Mouse (Mus musculus): Measurements from ENCODE around the gene March10. TPM values are rescaled to one million over a fixed set of nuclear protein-coding genes. Genes with fewer than 3 reads are reported as not detected.

March10 gene
- polyA plus RNA-seq, 2 experiments, result not detected

- no peak overlapping the region for H3K27ac ChIP-seq
- ATAC-seq (ENCODE audit: insufficient read depth) (no peak), DNase-seq (ENCODE audit: low read depth in 3 of 3, low spot score in 3 of 3) (no peak)
- H3K27me3 ChIP-seq (ENCODE audit: control insufficient read depth, insufficient read depth, low read length), result no peaks in the 10 kb centered on the region
- no peak overlapping the region for H3K9ac ChIP-seq (replicated peaks)
- no peaks in the 10 kb centered on the region for H3K36me3 ChIP-seq (replicated peaks; ENCODE audit: control insufficient read depth, insufficient read depth, low read depth)
- no peak overlapping the region for H3K4me2 ChIP-seq (ENCODE audit: low read depth)
- WGBS (ENCODE audit: insufficient replicate concordance), result 77% methylated on average over 4 of the region's 4 CpGs
- H3K4me3 ChIP-seq (ENCODE audit: insufficient read depth in 1 of 2, low read depth in 2 of 2, low read length in 2 of 2), result no peak overlapping the region
- H3K4me1 ChIP-seq (replicated peaks; ENCODE audit: control insufficient read depth in 2 of 2, insufficient read depth in 2 of 2, low read length in 1 of 2), result 0 out of 4 replicates have a peak, but pooled peaks cover 0 to 2% of the 10 kb centered on the region in 2 experiments
- no peaks in the 10 kb centered on the region for H3K9me3 ChIP-seq (ENCODE audit: control insufficient read depth, low read length)
- TF ChIP-seq CTCF (IDR thresholded peaks at IDR 0.05; ENCODE audit: low read depth) (no peak), EP300 (IDR thresholded peaks at IDR 0.05; ENCODE audit: low read depth) (no peak)
Observed at GRCm38 (mm10) chr11:105316121-105316520, 140.4 kb downstream of the March10 start.

- TF ChIP-seq CTCF (IDR thresholded peaks at IDR 0.05; ENCODE audit: low read depth) (no peak), EP300 (IDR thresholded peaks at IDR 0.05; ENCODE audit: low read depth) (no peak)
- Histone ChIP-seq H3K27ac (no peak overlapping the region), H3K36me3 (replicated peaks; ENCODE audit: control insufficient read depth, insufficient read depth, low read depth) (no peaks in the 10 kb centered on the region), H3K4me1 (replicated peaks; ENCODE audit: control insufficient read depth in 2 of 2, insufficient read depth in 2 of 2, low read length in 1 of 2) (0 out of 4 replicates have a peak, but pooled peaks cover 0 to 2% of the 10 kb centered on the region in 2 experiments), H3K9ac (replicated peaks) (no peak overlapping the region), H3K4me3 (ENCODE audit: insufficient read depth in 1 of 2, low read depth in 2 of 2, low read length in 2 of 2) (no peak overlapping the region), H3K4me2 (ENCODE audit: low read depth) (no peak overlapping the region), H3K9me3 (ENCODE audit: control insufficient read depth, low read length) (no peaks in the 10 kb centered on the region), H3K27me3 (ENCODE audit: control insufficient read depth, insufficient read depth, low read length) (no peaks in the 10 kb centered on the region)
- DNase-seq (ENCODE audit: low read depth in 3 of 3, low spot score in 3 of 3) (no peak), ATAC-seq (ENCODE audit: insufficient read depth) (no peak)
- WGBS (ENCODE audit: insufficient replicate concordance), result 74% methylated on average over 8 of the region's 8 CpGs
Observed at GRCm38 (mm10) chr11:105315296-105315695, 141.2 kb downstream of the March10 start.

- Histone ChIP-seq H3K9ac (replicated peaks) (no peak overlapping the region), H3K9me3 (ENCODE audit: control insufficient read depth, low read length) (no peaks in the 10 kb centered on the region), H3K4me3 (ENCODE audit: insufficient read depth in 1 of 2, low read depth in 2 of 2, low read length in 2 of 2) (no peak overlapping the region), H3K27me3 (ENCODE audit: control insufficient read depth, insufficient read depth, low read length) (no peaks in the 10 kb centered on the region), H3K4me2 (ENCODE audit: low read depth) (no peak overlapping the region), H3K36me3 (replicated peaks; ENCODE audit: control insufficient read depth, insufficient read depth, low read depth) (no peaks in the 10 kb centered on the region), H3K27ac (no peak overlapping the region), H3K4me1 (replicated peaks; ENCODE audit: control insufficient read depth in 2 of 2, insufficient read depth in 2 of 2, low read length in 1 of 2) (0 out of 4 replicates have a peak, but pooled peaks cover 0 to 2% of the 10 kb centered on the region in 2 experiments)
- ATAC-seq (ENCODE audit: insufficient read depth) (no peak), DNase-seq (ENCODE audit: low read depth in 3 of 3, low spot score in 3 of 3) (no peak)
- 52% methylated on average over 8 of the region's 8 CpGs for WGBS (ENCODE audit: insufficient replicate concordance)
- TF ChIP-seq CTCF (IDR thresholded peaks at IDR 0.05; ENCODE audit: low read depth), result no peak
- no peak for TF ChIP-seq EP300 (IDR thresholded peaks at IDR 0.05; ENCODE audit: low read depth)
Observed at GRCm38 (mm10) chr11:105313633-105314014, 142.9 kb downstream of the March10 start.

GRCm38 (mm10) chr11:105312972-105313632 lies 143.4 kb downstream of the March10 start:
- WGBS (ENCODE audit: insufficient replicate concordance), result 25% methylated on average over 10 of the region's 10 CpGs
- ATAC-seq (ENCODE audit: insufficient read depth) (no peak), DNase-seq (ENCODE audit: low read depth in 3 of 3, low spot score in 3 of 3) (no peak)
- Histone ChIP-seq H3K4me3 (ENCODE audit: insufficient read depth in 1 of 2, low read depth in 2 of 2, low read length in 2 of 2) (no peak overlapping the region), H3K36me3 (replicated peaks; ENCODE audit: control insufficient read depth, insufficient read depth, low read depth) (no peaks in the 10 kb centered on the region), H3K9ac (replicated peaks) (no peak overlapping the region), H3K9me3 (ENCODE audit: control insufficient read depth, low read length) (no peaks in the 10 kb centered on the region), H3K27ac (no peak overlapping the region), H3K4me1 (replicated peaks; ENCODE audit: control insufficient read depth in 2 of 2, insufficient read depth in 2 of 2, low read length in 1 of 2) (0 out of 4 replicates have a peak, but pooled peaks cover 0 to 2% of the 10 kb centered on the region in 2 experiments), H3K4me2 (ENCODE audit: low read depth) (no peak overlapping the region), H3K27me3 (ENCODE audit: control insufficient read depth, insufficient read depth, low read length) (no peaks in the 10 kb centered on the region)
- TF ChIP-seq EP300 (IDR thresholded peaks at IDR 0.05; ENCODE audit: low read depth), result no peak
- TF ChIP-seq CTCF (IDR thresholded peaks at IDR 0.05; ENCODE audit: low read depth), result no peak

GRCm38 (mm10) chr11:105312311-105312942 lies 144.1 kb downstream of the March10 start:
- Histone ChIP-seq H3K27me3 (ENCODE audit: control insufficient read depth, insufficient read depth, low read length) (no peaks in the 10 kb centered on the region), H3K4me1 (replicated peaks; ENCODE audit: control insufficient read depth in 2 of 2, insufficient read depth in 2 of 2, low read length in 1 of 2) (0 out of 4 replicates have a peak, but pooled peaks cover 0 to 2% of the 10 kb centered on the region in 2 experiments), H3K4me2 (ENCODE audit: low read depth) (no peak overlapping the region), H3K9ac (replicated peaks) (no peak overlapping the region), H3K27ac (no peak overlapping the region), H3K4me3 (ENCODE audit: insufficient read depth in 1 of 2, low read depth in 2 of 2, low read length in 2 of 2) (no peak overlapping the region), H3K36me3 (replicated peaks; ENCODE audit: control insufficient read depth, insufficient read depth, low read depth) (no peaks in the 10 kb centered on the region), H3K9me3 (ENCODE audit: control insufficient read depth, low read length) (no peaks in the 10 kb centered on the region)
- WGBS (ENCODE audit: insufficient replicate concordance), result 60% methylated on average over 12 of the region's 12 CpGs
- no peak for ATAC-seq (ENCODE audit: insufficient read depth)
- no peak for TF ChIP-seq EP300 (IDR thresholded peaks at IDR 0.05; ENCODE audit: low read depth)
- no peak for TF ChIP-seq CTCF (IDR thresholded peaks at IDR 0.05; ENCODE audit: low read depth)
- no peak for DNase-seq (ENCODE audit: low read depth in 3 of 3, low spot score in 3 of 3)

Measured in liver, embryonic 14.5 days (tissue).